Mouse (Mus musculus) lung, embryonic 16.5 days (tissue): Measurements from ENCODE around the gene Wfdc5. TPM values are rescaled to one million over a fixed set of nuclear protein-coding genes. Genes with fewer than 3 reads are reported as not detected.

Experiments
- ATAC-seq: fragments of 200-750 bp; cut with Nextera tagmentation; 2 replicates; pipeline ENCODE4 v1.8.0; 2017; ENCODE audit warnings: low read depth, mild to moderate bottlenecking, moderate library complexity
- H3K27ac ChIP-seq: fragments of 300-500 bp; sonication (generic); 2 replicates; pipeline ENCODE4 v1.5.1; 2014; ENCODE audit warnings: mild to moderate bottlenecking, control low read depth, low read length
- H3K27me3 ChIP-seq: fragments of 300-500 bp; sonication (generic); 2 replicates; pipeline ENCODE4 v1.6.1; 2014; ENCODE audit warnings: low read depth, low read length, mixed read lengths; ENCODE audit not compliant: control insufficient read depth, insufficient read depth
- H3K36me3 ChIP-seq: fragments of 300-500 bp; sonication (generic); 2 replicates; pipeline ENCODE4 v1.6.1; 2014; ENCODE audit warnings: low read length; ENCODE audit not compliant: control insufficient read depth, insufficient read depth
- H3K4me1 ChIP-seq: fragments of 300-500 bp; sonication (generic); replicated peaks from 2 replicates; pipeline ENCODE4 v1.6.1; 2014; ENCODE audit warnings: low read length, mixed read lengths; ENCODE audit not compliant: control insufficient read depth, insufficient read depth
- H3K4me2 ChIP-seq: fragments of 300-500 bp; sonication (generic); 2 replicates; pipeline ENCODE4 v1.6.1; 2014; ENCODE audit warnings: low read depth, low read length, control low read depth
- H3K4me3 ChIP-seq: fragments of 300-500 bp; sonication (generic); 2 replicates; pipeline ENCODE4 v1.5.1; 2014; ENCODE audit warnings: mild to moderate bottlenecking, low read length, control low read depth
- H3K9ac ChIP-seq: fragments of 300-500 bp; sonication (generic); 2 replicates; pipeline ENCODE4 v1.6.1; 2014; ENCODE audit warnings: low read length, control low read depth
- H3K9me3 ChIP-seq: fragments of 300-500 bp; sonication (generic); 2 replicates; pipeline ENCODE4 v1.6.1; 2016; ENCODE audit warnings: low read length; ENCODE audit not compliant: control insufficient read depth
- WGBS: fragments of 180-500 bp; shearing (Covaris S2); extraction: QIAGEN DNeasy Blood & Tissue Kit; methylation state at CpG from one replicate; pipeline ENCODE4 v1.1.7; 2014; 5-methylcytosine and 5-hydroxymethylcytosine counted together
- polyA plus RNA-seq: library from polyadenylated mRNA; unstranded; fragments of >200 nt; fragmentation: Nextera tagmentation; extraction: Ambion mirVana; gene quantifications from 2 replicates; pipeline ENCODE4 v1.2.1, GENCODE M21; 2015

Wfdc5 gene
- polyA plus RNA-seq, 1 experiment from 2014 or later = not detected

DNA sequence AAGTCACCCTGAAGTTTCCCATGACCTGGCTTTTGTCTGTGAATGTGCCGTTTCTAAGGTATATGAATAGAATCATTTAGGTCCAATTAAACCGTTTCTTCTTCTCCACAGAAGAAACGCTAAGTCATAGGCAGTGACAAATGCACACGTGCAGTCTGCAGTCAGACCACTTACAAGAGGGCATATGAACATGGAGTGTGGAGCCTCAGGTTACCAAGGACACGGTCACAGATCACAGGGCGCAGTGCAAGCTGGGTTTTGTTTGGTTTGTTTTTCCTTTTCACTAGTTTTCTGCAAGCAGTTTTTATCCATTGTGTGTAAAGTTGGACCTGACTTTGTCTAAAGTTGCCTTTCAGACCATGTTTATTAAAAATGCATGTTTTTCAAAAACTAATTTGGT lies 38.5 kb downstream of the Wfdc5 start:
- Histone ChIP-seq H3K9ac (no peak overlapping the region), H3K27me3 (no peaks in the 10 kb centered on the region), H3K27ac (no peak overlapping the region), H3K4me2 (no peak overlapping the region), H3K4me3 (no peak overlapping the region), H3K9me3 (no peaks in the 10 kb centered on the region), H3K36me3 (no peaks in the 10 kb centered on the region), H3K4me1 (peaks cover 4% of the 10 kb centered on the region; the same call in 1 of the 2 replicates)
- 76% methylated on average over 6 of the region's 6 CpGs for WGBS
- ATAC-seq = no peak

DNA sequence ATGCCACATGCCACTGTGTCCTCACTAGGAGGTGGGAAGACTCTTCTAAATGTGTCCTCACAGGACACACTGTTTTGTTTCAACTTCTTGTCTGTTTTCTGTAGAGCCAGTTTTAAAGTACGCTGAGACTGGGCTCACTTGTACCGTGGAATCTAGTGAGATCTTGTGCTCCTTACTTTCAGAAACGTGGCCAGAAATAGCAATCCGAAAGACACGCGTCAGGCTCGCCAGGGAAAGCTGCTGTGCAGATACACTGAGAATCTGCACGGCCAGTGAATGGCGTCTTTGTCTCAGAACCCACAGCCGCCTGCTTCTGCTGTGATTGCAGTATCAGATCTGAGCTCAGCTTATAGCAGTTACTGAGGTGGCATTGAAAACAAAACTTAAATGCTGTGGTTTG lies 40.5 kb downstream of the Wfdc5 start:
- no peak overlapping the region for H3K9ac ChIP-seq
- no peak overlapping the region for H3K4me2 ChIP-seq
- H3K4me3 ChIP-seq = no peak overlapping the region
- H3K9me3 ChIP-seq = no peaks in the 10 kb centered on the region
- H3K4me1 ChIP-seq = peaks cover 4% of the 10 kb centered on the region; the same call in 1 of the 2 replicates
- no peaks in the 10 kb centered on the region for H3K27me3 ChIP-seq
- H3K27ac ChIP-seq = peak overlapping the region; percentile 41; the same call in 1 of the 2 replicates
- no peaks in the 10 kb centered on the region for H3K36me3 ChIP-seq
- no peak for ATAC-seq
- 57% methylated on average over 10 of the region's 10 CpGs for WGBS

DNA sequence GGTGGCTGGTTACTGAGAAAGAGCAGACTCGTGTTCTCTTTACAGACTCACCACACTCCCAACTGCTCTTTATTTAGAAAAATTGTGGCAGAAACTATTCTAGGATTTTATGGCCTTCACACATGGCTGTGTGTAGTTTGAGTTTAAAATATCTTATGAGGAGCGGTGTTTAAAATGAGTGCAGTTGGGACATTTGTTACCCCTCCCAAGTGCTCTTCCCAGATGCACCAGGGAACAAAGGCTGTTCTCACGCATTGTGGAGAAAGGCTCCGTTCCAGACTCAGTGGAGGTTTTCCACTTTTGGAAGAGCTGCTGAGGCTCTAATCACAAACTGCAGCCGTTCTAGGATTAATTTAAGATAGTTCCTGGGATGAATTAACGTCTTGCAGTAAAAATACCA lies 44.8 kb downstream of the Wfdc5 start:
- peaks cover 11% of the 10 kb centered on the region for H3K4me1 ChIP-seq
- 75% methylated on average over 6 of the region's 6 CpGs for WGBS
- H3K27ac ChIP-seq = no peak overlapping the region
- no peak overlapping the region for H3K4me2 ChIP-seq
- ATAC-seq = no peak
- no peaks in the 10 kb centered on the region for H3K27me3 ChIP-seq
- H3K9me3 ChIP-seq = no peaks in the 10 kb centered on the region
- H3K36me3 ChIP-seq = no peaks in the 10 kb centered on the region
- no peak overlapping the region for H3K4me3 ChIP-seq
- H3K9ac ChIP-seq = no peak overlapping the region

DNA sequence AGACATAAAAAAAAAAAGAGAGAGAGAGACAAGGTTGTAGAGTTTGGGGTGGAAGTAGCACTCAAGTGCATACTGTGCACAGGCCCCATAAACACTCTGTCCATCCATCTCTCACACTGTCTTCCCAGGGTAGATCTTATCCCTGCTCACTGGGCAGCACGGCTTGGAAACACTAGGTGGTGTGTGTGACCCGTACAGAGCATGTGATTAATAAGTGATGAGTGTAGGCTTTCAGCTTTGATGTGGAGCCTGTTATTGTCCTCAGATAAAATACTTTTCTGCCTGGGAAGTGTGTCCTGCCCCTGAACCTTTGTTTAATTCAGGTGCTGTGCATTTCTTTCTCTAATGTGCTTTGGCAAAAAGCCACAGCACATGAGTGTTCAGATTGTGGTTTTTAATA lies 46.1 kb downstream of the Wfdc5 start:
- WGBS = 21% methylated on average over 2 of the region's 2 CpGs
- H3K36me3 ChIP-seq = no peaks in the 10 kb centered on the region
- H3K4me3 ChIP-seq = no peak overlapping the region
- no peaks in the 10 kb centered on the region for H3K9me3 ChIP-seq
- no peaks in the 10 kb centered on the region for H3K27me3 ChIP-seq
- no peak overlapping the region for H3K27ac ChIP-seq
- H3K4me1 ChIP-seq = peaks cover 7% of the 10 kb centered on the region; the same call in 1 of the 2 replicates
- H3K9ac ChIP-seq = no peak overlapping the region; the same call in 1 of the 2 replicates
- ATAC-seq = no peak
- H3K4me2 ChIP-seq = no peak overlapping the region

DNA sequence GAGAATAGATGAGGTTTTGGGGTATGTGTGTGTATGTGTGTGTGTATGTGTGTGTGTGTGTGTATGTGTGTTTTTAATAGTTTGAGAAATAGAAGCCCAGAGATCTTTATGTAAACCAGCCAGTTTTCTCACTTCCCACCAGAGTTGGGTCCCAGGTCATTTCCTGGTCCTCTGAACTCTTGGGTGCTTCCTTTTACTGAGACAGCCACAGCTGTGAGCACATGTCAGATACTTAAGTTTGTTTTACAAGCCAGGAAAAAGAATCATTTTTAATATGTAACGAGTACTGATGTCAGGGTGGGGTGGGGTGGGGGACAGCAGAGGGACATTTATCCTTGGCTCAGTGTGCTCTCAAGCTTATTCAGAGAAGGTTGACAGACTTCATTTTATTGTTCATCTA lies 47.2 kb downstream of the Wfdc5 start:
- Histone ChIP-seq H3K27ac (no peak overlapping the region), H3K4me3 (no peak overlapping the region), H3K9ac (no peak overlapping the region), H3K9me3 (no peaks in the 10 kb centered on the region), H3K36me3 (no peaks in the 10 kb centered on the region), H3K4me1 (peaks cover 7% of the 10 kb centered on the region; the same call in 1 of the 2 replicates), H3K4me2 (no peak overlapping the region), H3K27me3 (no peaks in the 10 kb centered on the region)
- WGBS = 57% methylated on average over 1 of the region's 1 CpGs
- ATAC-seq = peak; percentile 72

DNA sequence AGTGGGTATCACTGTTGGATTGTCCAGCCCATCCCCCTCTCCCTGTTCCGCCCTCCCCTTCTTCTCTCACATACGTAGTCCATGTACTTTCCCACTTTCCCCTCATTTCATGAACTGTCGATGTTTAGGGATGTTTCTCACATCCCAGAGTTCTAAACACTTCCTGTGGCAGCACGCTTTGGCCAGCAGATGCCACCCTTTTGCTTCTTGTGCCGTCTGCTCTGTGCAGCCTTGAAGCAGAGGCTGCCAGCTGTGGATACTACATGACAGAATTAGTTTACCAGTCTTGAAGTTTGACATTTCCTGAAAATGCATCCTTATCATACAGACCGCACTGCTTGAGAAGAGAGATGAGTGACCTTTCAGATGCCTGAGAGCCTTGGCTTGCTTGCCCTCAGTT lies 48.0 kb downstream of the Wfdc5 start:
- H3K27ac ChIP-seq = no peak overlapping the region
- H3K36me3 ChIP-seq = no peaks in the 10 kb centered on the region
- ATAC-seq = peak; percentile 67
- H3K27me3 ChIP-seq = no peaks in the 10 kb centered on the region
- no peak overlapping the region for H3K4me2 ChIP-seq
- WGBS = 43% methylated on average over 6 of the region's 6 CpGs
- no peak overlapping the region for H3K4me3 ChIP-seq
- H3K9ac ChIP-seq = no peak overlapping the region
- peaks cover 7% of the 10 kb centered on the region; the same call in 1 of the 2 replicates for H3K4me1 ChIP-seq
- no peaks in the 10 kb centered on the region for H3K9me3 ChIP-seq

DNA sequence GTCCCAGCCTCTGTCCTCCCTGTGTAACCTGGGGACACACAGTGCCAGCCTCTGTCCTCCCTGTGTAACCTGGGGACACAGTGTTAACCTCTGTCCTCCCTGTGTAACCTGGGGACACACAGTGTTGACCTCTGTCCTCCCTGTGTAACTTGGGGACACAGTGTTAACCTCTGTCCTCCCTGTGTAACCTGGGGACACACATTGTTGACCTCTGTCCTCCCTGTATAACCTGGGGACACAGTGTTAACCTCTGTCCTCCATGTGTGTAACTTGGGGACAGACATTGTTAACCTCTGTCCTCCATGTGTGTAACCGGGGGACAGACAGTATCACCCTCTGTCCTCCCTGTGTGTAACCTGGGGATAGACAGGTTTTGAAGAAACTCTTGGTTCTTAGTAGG lies 51.0 kb downstream of the Wfdc5 start:
- 80% methylated on average over 1 of the region's 1 CpGs for WGBS
- Histone ChIP-seq H3K27me3 (no peaks in the 10 kb centered on the region), H3K4me3 (no peak overlapping the region), H3K27ac (no peak overlapping the region), H3K4me2 (no peak overlapping the region), H3K9me3 (no peaks in the 10 kb centered on the region), H3K4me1 (peaks cover 7% of the 10 kb centered on the region; the same call in 1 of the 2 replicates), H3K36me3 (no peaks in the 10 kb centered on the region), H3K9ac (no peak overlapping the region)
- no peak for ATAC-seq

DNA sequence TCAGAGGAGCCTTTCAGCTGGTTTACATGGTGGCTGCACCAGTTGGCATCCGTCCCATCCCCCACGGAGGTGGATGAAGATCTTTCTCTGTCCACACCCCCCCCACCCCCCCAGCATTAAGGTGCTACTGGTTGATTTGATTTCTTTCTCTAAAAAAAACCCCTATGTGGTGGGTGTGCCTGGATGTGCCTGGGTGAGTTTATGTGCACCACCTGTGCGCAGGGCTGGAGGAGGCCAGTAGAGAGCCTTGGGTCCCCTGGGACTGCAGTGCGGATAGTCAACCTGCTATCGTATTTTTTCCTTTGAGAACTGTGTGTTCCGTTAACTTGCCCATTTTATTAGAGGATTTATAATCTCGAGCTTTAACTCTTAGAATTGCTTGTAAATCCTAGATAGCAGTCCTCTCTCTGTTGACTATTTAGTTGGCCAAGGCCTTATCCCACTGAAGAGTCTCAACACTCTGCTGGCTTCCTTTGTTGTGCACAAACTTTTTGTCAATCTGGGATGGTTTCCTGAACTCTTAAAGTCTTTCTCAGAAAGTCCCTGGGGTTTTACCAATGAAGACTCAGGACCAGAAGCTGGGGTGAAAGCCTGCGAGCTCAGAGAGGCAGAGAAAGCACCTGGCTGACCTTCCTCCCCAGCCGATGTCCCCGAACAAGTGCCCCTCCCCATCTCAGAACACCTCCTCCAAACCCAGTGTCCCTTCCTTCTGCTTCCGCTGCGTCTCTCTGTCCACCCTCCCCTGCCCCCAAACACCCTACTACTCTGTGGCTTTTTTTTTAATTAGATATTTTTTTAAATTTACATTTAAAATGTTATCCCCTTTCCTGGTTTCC lies 53.7 kb downstream of the Wfdc5 start:
- 90% methylated on average over 12 of the region's 12 CpGs for WGBS

DNA sequence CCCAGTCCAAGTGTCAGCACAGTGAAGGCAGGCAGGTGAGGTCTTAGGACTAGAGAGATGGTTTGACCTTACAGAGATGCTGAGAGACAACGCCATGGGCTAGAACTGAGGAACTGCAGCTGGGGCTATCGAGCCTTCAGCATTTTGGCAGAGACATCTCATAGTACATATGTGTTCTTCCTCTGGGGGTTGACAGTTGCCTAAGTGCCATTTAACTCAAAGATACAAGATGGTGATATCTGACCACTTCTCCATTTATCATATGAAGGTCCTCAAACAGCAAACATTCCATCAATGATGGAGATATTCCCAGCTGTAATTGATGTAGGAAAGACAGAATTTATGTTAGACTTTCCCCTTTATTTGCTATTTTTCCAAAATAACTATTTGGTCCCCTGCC lies 55.2 kb downstream of the Wfdc5 start:
- ATAC-seq = no peak
- WGBS = 82% methylated on average over 2 of the region's 2 CpGs
- H3K27ac ChIP-seq = no peak overlapping the region
- no peaks in the 10 kb centered on the region for H3K9me3 ChIP-seq
- H3K4me2 ChIP-seq = no peak overlapping the region
- no peak overlapping the region for H3K9ac ChIP-seq
- no peaks in the 10 kb centered on the region for H3K27me3 ChIP-seq
- no peaks in the 10 kb centered on the region for H3K4me1 ChIP-seq
- H3K36me3 ChIP-seq = peaks cover 3% of the 10 kb centered on the region; the same call in 1 of the 2 replicates
- no peak overlapping the region for H3K4me3 ChIP-seq

More for the DNA sequence above, 53.7 kb downstream of the Wfdc5 start:
- H3K9ac ChIP-seq = no peak overlapping the region
- H3K27ac ChIP-seq = no peak overlapping the region
- peaks cover 3% of the 10 kb centered on the region; the same call in 1 of the 2 replicates for H3K36me3 ChIP-seq
- no peak for ATAC-seq
- no peak overlapping the region for H3K4me3 ChIP-seq
- H3K4me1 ChIP-seq = no peaks in the 10 kb centered on the region
- no peaks in the 10 kb centered on the region for H3K27me3 ChIP-seq
- H3K4me2 ChIP-seq = no peak overlapping the region
- H3K9me3 ChIP-seq = no peaks in the 10 kb centered on the region
